Mouse (Mus musculus): ENCODE results near the gene Cadm4.

Gene Cadm4

DNA sequence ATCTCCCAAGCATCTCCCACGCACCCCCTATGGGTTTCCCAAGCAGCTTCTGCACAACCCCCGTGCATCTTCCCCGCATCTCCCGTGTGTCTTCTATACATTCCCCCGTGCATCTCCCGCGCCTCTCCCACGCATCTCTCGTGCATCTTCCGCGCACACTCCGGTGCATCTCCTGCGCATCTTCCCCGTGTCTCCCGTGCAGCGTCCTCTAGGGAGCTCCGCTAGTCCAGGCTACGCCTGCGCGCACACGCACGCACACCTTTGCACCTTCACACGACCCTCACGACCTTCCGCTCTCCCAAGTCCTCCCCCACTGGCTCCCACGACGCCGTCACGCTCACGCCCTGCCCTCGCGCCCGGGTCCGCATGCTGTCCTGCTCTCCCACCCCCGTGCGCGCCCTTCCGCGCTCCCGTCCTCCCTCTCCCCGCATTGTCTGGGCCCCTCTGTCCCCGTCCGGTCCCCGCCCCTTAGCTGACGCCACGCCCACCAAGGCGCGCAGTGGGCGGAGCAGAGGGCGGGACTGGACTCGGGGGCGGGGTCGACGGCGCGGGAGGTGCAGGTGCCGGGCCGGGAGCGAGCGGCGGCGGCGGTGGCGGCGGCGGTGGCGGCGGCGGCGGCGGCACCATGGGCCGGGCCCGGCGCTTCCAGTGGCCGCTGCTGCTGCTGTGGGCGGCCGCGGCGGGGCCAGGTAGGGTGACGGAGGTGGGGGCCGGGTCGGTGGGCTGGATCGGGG, at the start of gene Cadm4:
TSS of gene Cadm4 (plus strand) at position 550 of the 734 bp plus-strand sequence.
- DNase-seq: peak; percentile 77

DNA sequence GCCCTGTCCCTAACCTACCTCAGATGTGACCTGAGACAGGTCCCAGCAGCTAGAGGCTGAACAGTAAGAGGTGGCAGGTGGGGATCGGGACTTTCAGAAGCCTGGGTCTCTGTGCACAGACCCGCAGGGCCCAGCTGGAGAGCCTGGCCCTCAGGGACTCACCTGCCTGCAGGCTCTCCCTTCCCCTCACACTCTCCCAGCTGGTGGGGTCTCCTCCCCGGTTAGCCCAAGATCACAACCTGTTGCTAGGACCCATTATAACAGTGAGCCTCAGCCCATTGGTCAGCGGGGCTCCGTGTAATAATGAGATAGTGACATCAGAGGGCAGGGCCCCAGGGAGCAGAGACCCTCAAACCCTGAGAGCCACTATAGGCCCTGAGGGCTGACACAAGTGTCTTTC, 46.5 kb upstream of the Cadm4 start:
- DNase-seq: no peak

DNA sequence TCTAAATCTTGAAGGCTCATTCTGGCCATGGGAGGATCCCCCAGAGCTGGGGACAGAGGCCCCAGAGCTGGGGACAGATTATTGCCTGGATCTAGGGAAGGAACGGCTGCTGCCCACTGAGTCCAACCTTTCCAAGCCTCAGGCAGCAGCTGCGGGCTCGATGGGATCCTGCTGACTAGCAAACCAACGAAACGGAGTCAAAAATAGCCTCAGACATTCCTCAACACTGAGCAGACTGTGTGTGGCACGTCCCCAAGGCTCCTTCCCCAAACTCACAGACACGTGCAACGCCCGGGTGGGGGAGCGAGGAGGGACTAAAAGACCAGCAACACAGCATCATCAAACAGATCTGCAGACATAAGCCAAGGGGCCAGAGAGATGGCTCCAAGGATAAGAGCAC, 43.8 kb upstream of the Cadm4 start:
- DNase-seq: peak; percentile 74

DNA sequence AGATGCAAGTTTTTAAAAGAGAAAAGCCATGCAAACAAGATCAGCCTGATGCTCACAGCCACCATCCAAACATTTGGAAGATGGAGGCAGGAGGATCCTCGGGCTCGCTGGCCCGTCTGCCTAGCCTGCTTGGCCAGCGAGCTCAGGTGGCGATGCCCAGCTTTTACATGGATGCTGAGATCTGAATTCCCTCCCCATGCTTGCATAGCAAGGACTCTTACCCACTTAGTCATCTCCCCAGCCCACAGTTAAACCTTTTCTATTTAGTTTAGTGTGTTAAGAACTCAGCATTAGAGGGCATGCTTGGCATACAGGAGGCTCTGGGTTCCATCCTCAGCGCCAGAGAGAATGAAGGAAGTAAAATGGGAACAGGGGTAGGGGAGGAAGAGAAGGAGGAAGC, 42.6 kb upstream of the Cadm4 start:
- DNase-seq: no peak

DNA sequence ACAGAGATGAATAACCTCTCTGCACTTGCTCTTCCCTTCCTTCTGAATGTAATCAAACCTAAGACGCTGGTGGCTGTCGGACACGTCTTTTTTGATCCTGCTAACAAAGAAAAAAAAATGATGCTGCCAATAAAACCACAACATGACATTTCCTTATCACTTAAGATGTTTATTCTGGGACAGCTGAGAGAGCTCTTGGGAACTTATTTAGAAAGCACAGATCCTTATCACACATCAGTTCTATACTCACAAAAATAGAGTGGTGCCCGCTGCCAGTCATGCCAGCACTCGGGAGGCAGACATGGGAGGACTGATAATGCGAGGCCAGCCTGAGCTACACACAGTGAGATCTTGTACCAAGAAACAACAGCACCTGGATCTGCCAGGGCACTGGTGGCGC, 41.9 kb upstream of the Cadm4 start:
- no peak for DNase-seq

DNA sequence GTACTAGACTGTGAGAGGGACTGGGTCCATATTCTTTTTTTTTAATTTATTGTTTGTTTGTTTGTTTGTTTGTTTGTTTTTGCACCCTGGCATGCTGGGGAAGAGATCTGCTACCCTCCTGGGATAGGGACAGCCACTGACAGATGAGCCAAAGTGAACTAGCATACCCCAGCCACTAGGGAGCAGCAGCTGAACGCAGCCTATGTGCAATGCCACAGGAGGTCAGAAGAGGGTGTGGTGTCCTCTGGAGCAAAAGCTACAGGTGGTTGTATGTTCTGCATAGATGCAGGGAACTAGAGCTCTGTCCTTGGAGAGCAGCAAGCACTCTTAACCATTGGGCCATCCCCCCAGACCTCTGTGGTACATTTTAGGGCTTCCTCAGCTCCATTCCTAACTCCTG, 40.0 kb upstream of the Cadm4 start:
- peak; percentile 84 for DNase-seq

DNA sequence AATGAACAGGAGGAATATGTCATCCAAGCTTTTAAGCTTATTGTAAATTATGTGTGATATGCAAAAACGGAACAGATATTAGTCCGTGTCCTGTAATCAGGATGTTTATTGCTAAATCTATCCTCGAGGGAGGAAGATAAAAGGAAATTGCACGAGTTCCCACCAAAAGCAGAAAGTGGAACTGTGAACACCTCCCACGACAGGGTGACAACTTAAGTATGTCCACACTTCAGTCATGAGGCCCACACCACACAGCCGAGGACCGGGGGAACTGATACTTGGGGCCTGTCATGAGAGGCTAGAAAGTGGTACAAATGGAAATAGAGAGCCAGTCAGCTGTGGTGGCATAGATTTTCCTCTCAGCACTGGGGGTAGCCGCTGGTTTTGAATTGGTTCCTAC, 39.5 kb upstream of the Cadm4 start:
- peak; percentile 29 for DNase-seq

DNA sequence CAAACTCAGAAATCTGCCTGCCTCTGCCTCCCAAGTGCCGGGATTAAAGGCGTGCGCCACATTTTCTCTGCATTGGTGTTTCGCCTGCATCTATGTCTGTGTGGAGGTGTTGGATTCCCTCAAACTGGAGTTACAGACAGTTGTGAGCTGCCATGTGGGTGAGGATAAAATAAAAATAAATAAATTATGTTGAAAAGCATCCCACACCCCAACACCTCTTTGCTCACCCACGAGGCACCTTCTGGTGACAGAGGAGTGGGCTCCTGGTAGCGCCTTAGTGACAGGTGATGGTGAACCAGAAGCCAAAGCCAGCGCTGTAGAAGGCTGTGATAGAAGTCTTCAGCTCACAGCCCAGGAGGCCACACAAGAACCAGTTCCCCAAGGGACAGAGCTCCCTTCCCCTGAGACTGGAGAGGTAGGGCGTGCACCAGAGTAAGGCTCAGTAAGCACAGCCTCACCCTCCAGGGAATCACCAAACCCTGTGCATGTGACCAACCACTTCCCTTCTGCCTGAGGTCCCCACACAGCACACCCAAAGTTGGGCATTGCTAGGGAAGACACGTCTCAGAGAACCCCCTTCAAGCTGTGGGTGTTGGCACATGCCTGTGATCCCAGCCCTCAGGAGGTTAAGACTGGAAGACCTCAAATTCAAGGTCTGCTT, 36.4 kb upstream of the Cadm4 start:
- DNase-seq: peak; percentile 43

DNA sequence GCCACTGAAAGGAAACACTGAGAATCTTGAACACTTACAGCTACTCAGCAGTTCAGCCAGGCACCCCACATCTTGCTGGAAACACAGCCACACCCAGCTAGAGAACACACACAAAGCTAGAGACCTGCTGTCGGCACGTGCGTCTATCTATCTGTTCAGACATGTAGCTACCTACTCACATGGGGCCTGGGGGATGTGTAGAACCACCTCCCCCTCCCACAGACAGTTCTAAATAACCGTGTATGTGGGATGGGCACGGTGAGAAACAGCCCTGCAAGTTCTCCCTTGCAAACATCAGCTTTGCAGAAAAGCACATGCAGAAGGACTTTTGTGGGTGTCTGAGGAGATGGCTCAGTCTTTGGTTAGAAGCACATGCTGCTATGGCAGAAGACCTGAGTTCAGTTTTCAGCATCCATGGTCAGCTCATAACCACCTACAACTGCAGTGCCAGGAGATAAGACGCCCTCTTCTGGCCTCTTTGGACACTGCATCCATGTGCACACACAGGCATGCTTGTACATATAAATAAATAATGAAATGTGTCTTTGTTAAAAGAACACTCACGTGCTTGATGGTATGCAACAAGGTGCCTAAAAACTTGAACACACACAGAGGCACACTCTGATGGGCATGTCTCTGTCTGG, 35.0 kb upstream of the Cadm4 start:
- DNase-seq: no peak

DNA sequence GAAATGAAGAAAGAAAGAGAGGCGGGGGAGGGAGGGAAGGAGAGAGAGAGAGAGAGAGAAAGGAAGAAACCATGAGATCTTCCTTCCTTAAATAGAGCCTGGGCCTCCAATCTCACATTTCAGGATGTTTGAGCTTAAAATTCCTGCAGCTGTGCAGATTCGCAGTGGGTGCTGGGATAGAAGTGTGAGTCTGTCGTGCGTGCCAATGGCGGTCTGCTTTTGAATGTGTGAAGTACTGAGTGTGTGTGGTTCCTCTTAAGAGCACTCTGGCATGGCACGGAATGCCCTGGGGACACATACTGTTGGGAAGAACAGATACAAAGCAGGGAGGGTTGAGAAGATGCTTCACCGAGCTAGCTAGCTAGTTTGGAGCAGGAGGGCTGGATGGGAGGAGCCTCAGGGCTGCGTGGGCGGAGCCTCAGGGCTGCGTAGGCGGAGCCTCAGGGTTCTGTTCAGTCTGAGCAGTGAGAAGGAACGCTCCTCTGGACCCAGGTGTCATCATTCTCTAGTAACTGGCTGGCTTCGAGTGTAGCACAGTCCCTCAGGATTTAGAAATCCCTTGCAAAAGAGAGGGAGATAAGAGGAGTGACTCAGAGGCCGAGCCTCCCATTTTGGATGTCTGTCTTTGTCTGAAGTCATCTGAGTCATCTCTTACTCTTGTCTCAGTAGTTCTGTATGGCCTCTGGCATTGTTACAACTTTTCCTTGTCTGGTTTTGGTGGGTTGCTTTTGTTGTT, 32.9 kb upstream of the Cadm4 start:
- DNase-seq: no peak

DNA sequence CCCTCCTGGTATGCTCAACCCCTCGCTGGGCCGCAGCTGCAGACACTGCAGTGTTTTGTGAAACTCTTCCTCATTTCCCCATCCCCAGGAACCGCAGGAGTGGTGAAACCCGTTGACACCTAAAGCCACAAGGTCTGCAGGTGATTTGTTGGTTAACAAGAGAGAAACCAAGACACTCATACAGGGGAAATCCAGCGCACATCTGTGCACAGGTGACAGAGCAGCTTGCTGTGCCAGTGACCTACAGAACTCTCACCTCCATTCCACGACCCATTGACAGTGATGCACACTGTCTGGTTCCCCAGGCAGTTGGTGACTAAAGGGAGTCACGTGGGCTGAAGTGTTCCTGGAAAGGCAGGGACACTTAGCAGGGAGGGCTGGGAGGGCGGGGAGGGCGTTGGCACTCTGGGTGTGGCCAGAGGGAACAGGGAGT, 31.2 kb upstream of the Cadm4 start:
- no peak for DNase-seq

DNA sequence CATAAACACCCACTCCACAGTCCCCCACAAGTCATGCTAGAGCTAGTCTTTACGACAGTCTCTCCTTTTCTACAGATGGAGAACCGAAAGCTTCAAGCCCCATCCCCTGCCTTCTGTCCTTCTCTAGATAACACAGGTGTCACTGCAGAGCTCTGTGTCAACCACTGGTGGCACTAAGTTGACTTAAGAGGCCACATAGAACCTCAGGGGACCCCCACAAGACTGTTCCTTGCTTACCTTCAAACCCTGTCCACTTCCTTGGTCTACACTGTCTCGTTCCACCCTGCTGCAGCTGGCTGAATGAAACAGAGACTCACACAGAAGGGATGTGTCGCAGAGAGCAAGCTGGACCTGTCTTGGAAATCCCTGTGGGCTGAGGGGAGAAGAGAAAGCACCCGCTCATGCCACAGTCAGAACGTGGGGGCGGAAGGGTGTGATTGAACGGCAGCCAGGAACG, 29.9 kb upstream of the Cadm4 start, which contains the start of gene Irgc1:
TSS of gene Irgc1 (minus strand) at position 443 of the 457 bp plus-strand sequence.
- DNase-seq: no peak

DNA sequence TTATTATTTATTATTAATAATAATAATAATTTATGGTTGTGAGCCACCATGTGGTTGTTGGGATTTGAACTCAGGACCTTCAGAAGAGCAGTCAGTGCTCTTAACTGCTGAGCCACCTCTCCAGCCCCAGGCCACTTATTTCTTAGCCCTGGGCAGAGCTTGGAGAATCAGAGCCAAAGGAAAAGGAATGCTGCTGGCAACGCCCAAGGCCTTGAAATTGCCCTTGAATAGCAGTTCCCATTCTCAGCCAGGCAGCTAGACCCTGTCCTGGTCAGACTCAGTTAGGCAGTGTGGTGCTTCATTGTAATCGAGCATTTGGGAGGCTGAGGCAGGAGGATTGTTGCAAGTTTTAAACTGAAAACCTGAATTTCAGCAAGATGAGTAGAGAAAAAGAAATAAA, 27.6 kb upstream of the Cadm4 start:
- no peak for DNase-seq

DNA sequence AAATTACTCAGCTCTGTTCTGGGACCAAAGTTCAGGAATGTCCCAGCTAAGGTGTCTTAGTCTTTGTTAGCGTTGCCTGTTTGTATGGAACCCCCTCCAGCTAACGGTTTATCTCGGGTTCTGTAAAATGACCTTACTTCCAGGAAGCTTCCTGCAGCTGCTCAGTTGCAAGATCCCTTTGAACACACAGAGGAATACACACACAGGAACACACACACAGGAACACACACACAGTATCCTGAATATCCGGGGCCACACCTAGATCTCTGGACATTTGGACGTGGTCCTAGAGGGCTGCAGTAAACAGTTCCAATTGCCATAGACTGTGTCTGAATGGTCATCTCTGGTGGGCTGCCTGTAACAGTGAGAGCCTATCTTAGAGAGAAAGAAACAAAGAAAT, 26.1 kb upstream of the Cadm4 start:
- peak; percentile 66 for DNase-seq

DNA sequence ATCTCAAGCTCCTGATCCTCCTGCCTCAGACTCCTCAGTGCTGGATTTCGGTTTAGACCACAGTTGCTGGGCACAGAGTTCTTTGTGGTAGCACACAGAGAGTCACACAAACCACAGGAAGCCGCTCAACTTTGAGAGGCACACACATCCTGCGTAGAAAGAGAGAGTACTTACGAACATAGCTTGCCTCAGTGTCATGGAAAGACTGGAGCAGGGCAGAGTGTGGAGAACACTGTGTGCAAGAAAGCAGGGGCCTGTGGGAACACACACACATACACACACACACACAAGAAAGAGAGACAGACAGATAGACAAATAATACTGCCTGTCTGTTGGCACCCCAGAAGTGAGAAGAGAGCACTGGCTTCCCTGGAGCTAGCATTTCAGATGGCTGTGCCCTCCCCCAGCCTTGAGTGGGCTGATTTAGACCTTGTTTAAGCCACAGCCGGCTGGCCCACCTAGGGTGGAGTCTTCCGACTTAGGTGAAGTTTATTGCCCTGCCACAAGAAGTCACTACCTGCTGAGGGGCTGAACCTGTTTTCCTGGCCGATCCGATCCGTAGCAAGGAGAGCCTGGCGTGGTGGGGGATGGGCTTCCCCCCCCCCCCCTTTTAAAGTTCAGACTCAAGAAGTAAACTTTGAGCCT, 24.0 kb upstream of the Cadm4 start:
- DNase-seq: no peak

DNA sequence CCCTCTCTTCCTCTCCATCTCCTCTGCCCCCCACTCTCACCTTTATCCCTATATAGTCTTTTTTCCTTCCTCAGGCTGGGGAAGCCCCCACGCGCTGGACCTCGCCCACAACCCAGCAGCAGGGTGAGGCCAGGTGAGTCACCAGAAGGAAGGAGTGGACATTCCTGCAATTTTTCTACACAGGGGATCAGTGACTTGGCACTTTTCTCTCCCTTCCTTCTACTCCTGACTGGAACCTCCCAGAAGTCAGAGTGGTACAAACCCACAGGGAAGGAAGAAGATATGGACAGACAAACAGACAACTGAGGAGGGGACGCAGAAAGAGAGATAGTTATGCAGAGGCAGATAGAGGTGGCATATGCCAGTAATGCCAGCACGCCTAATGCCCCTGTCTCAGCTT, 22.4 kb upstream of the Cadm4 start:
- no peak for DNase-seq

DNA sequence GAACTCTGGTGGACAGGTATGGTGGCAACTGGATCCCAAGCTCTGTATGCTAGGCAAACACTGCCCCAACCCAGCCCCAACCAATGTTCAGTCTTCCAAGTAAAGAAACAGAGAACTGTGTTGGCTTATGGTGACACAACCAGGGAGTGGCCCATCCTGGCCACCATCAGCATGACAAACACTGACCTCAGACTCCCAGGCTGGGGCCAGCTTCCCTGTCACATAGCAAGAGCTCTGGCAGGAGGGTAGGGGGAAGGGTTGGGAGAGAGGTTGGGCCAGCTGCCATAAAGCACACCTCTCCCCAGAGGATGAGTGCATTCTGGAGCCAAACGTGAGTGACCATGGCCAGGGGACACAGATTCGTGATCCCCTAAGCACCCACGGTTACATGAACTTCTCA, 22.0 kb upstream of the Cadm4 start:
- DNase-seq: peak; percentile 73

DNA sequence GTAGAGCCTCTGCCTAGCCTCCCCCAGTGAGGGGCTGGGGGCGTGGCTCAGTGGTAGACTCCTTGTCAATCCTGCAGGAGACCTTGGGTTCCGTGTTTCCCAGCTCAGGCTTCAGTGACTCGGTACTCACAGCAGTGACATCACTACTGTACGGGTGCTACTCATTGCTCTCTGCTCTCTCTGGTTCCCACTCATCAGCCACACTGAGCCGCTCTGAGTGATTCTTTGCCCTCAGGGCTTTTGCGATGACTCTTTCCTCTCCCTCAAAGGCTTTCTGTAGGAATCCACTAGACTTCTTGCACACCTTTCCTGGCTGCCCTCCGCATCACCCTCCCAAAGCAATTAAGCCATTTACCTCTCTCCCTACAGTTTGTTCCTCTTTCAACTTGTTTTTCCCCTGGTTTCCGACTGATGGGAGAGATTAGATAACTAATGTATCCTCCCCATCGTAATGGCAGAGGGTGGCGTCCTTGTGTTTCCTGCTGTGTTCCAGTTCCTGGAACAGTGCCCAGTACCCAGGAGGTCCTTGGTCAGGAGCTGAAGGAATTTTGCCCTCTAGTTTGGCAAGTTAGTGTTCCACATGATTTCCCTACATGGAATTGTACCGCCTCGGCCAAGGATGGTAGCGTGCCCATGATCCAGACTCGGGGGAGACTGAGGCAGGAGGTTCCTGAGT, 20.3 kb upstream of the Cadm4 start:
- peak; percentile 79 for DNase-seq

DNA sequence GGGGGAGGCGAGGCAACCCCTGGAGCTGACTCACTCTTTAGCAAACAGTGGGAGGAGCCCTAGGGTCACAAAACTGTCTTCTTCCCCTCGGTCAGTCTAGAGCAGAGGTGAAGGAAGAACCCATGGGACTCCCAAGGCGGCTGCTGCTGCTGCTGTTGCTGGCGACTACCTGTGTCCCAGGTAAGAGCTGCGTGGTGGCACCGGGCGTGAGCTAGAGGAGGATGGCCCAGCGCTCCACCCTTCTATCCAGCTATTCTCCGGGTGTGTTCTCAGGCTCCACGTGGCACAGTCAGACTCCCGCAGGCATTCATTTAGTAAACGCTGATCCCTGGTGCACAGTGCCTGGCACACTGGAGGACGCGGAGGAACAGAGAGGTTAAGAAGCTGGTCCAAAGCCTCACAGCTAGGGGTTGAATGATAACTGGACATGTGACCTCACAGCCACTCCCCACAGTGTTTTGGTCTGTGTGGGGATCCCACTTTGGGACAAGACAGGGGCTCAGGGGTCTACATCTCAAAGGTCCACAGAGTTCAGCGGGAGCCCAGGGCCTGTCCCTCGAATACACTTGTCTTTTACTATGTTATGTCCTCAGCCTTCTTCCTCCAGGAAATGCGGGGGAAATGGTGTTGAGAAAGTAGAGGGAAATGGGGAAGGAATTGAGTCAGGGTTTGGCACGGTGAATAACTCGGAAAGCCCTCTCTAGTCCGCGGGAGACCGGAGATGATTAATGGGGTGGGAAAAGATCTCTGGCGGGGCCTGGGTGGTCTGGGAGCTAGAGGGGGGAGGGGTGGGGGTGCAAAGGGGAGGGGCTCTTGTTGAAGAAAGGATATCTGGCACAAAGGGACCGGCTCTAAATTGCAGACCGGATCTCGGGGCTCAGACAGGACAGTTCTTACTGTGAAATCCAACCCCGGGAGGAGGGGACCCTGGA, 19.2 kb upstream of the Cadm4 start, which contains the start of gene Plaur:
TSS of gene Plaur (plus strand) at position 97 of the 932 bp plus-strand sequence.
- DNase-seq: peak; percentile 82

DNA sequence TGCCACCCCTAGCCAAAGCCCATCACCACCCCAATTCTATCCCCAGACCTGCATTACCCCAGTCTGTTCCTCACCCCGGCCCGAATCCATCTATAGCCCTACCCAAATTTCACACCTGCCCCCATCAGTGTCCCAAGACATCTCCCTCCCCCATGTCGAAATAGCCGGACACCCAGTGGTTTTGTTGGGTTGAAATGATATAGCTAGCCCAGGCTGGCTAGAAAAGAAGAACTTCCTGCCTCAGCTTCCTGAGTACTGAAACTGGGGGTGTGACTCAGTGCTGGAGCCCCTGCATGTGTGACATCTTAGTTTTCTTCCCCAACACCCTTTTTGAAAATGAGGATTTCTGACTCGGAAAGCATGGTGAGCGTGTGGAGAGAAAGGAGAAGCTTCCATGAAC, 15.0 kb upstream of the Cadm4 start:
- DNase-seq: no peak

DNA sequence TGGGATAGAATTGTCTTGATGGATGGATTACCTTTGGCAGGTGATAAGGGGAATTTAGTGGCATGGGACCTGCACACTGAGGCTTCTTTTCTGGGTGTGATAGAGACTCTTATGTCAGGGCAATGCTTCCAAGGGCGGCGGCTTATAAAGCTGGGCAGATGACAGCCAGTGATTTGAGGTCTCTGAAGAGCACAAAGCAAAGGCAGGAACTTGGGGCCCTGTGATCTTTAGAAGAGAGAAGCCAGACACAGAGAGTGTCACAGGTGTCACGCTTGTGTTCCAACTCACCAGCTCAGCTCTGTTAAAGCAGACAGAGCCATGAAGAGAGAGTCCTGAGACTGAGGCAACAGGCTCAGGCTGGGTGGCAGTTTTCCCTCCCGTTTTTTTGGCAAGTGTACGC, 13.9 kb upstream of the Cadm4 start:
- no peak for DNase-seq

All from lung, postnatal 10 days (tissue).